Mouse (Mus musculus) C2C12 (cell line): ENCODE data around the gene Zfand5. TPM values are rescaled to one million over a fixed set of nuclear protein-coding genes. Genes with fewer than 3 reads are reported as not detected.
"Not testable (repeated sequence)": the region's sequence is repeated elsewhere in the genome, so short reads cannot be mapped to it uniquely, and the experiment has no call there.

Experiments
- H3K27me3 ChIP-seq: one replicate; pipeline ENCODE4 v1.6.1; 2011; ENCODE audit not compliant: control insufficient read depth, insufficient read depth, insufficient read length
- H3K36me3 ChIP-seq: one replicate; pipeline ENCODE4 v1.6.1; 2011; ENCODE audit not compliant: control insufficient read depth, insufficient read depth
- H3K4me3 ChIP-seq: one replicate; pipeline ENCODE4 v1.5.1; 2011; ENCODE audit warnings: mild to moderate bottlenecking, control low read depth; ENCODE audit not compliant: poor library complexity, insufficient read depth, severe bottlenecking
- H3K79me2 ChIP-seq: one replicate; pipeline ENCODE4 v1.6.1; 2011; ENCODE audit not compliant: control insufficient read depth, insufficient read depth
- H3K79me3 ChIP-seq: one replicate; pipeline ENCODE4 v1.6.1; 2011; ENCODE audit warnings: low read depth, control low read depth
- H3ac ChIP-seq: one replicate; pipeline ENCODE3; 2011; ENCODE audit warnings: low read depth; ENCODE audit not compliant: control insufficient read depth, insufficient read length
- CEBPB ChIP-seq: IDR thresholded peaks from one replicate; pipeline ENCODE4 v1.6.1; 2011; ENCODE audit warnings: low read depth, mild to moderate bottlenecking, control low read depth, moderate library complexity
- CTCF ChIP-seq: IDR thresholded peaks from one replicate; pipeline ENCODE4 v1.5.1; 2011; ENCODE audit not compliant: control insufficient read depth, insufficient read depth, insufficient read length
- FOSL1 ChIP-seq: IDR thresholded peaks from one replicate; pipeline ENCODE4 v1.8.0; 2011; ENCODE audit warnings: mild to moderate bottlenecking, low read length; ENCODE audit not compliant: poor library complexity, insufficient read depth, severe bottlenecking
- MAX ChIP-seq: IDR thresholded peaks from one replicate; pipeline ENCODE4 v1.6.1; 2011; ENCODE audit warnings: mild to moderate bottlenecking, control low read depth
- MYOD1 ChIP-seq: IDR thresholded peaks from one replicate; pipeline ENCODE4 v1.6.1; 2011; ENCODE audit warnings: low read depth; ENCODE audit not compliant: control insufficient read depth, insufficient read length
- MYOG ChIP-seq: IDR thresholded peaks from one replicate; pipeline ENCODE4 v1.6.1; 2011; ENCODE audit not compliant: control insufficient read depth, insufficient read length; ENCODE audit errors: extremely low read depth
- USF1 ChIP-seq: IDR thresholded peaks from one replicate; pipeline ENCODE4 v1.6.1; 2011; ENCODE audit warnings: low read depth, mild to moderate bottlenecking, control low read depth, moderate library complexity
- polyA plus RNA-seq: library from polyadenylated mRNA; unstranded; fragments of >200 nt; fragmentation: generic; extraction: Trizol; gene quantifications from one replicate; pipeline ENCODE4 v1.2.1, GENCODE M21; 2012; ENCODE audit warnings: missing spikeins

Zfand5 gene
- polyA plus RNA-seq, 1 experiment, result 22.7 TPM

- Histone ChIP-seq H3K79me3 (peaks cover 63% of the 10 kb centered on the region), H3K36me3 (peaks cover 41% of the 10 kb centered on the region), H3ac (no peak overlapping the region), H3K4me3 (peak overlapping the region; percentile 82), H3K27me3 (no peaks in the 10 kb centered on the region), H3K79me2 (peaks cover 76% of the 10 kb centered on the region)
- TF ChIP-seq USF1 (no peak), CEBPB (no peak), MYOD1 (no peak), MYOG (no peak), CTCF (no peak), FOSL1 (no peak), MAX (no peak)
Observed at GRCm38 (mm10) chr19:21274714-21275113, 2.6 kb downstream of the Zfand5 start.

- H3K79me2 ChIP-seq, result peaks cover 80% of the 10 kb centered on the region
- no peaks in the 10 kb centered on the region for H3K27me3 ChIP-seq
- TF ChIP-seq FOSL1, result no peak
- TF ChIP-seq MYOG, result no peak
- no peak for TF ChIP-seq CEBPB
- TF ChIP-seq CTCF, result no peak
- no peak for TF ChIP-seq USF1
- TF ChIP-seq MAX, result no peak
- no peak for TF ChIP-seq MYOD1
- peaks cover 57% of the 10 kb centered on the region for H3K36me3 ChIP-seq
- H3ac ChIP-seq, result no peak overlapping the region
- H3K79me3 ChIP-seq, result peaks cover 66% of the 10 kb centered on the region
- no peak overlapping the region for H3K4me3 ChIP-seq
Observed at GRCm38 (mm10) chr19:21276317-21276716, 4.2 kb downstream of the Zfand5 start.

- no peak for TF ChIP-seq MYOG
- no peak for TF ChIP-seq MYOD1
- TF ChIP-seq USF1, result no peak
- TF ChIP-seq CTCF, result no peak
- no peak for TF ChIP-seq FOSL1
- TF ChIP-seq MAX, result no peak
- TF ChIP-seq CEBPB, result no peak
- Histone ChIP-seq H3K79me3 (peaks cover 5% of the 10 kb centered on the region), H3K4me3 (no peak overlapping the region), H3K27me3 (no peaks in the 10 kb centered on the region), H3ac (no peak overlapping the region), H3K36me3 (peaks cover 27% of the 10 kb centered on the region), H3K79me2 (peaks cover 18% of the 10 kb centered on the region)
Observed at GRCm38 (mm10) chr19:21286421-21287097, 14.5 kb downstream of the Zfand5 start.

- Histone ChIP-seq H3K36me3 (no peaks in the 10 kb centered on the region), H3K4me3 (no peak overlapping the region), H3K79me3 (no peaks in the 10 kb centered on the region), H3K79me2 (no peaks in the 10 kb centered on the region), H3K27me3 (no peaks in the 10 kb centered on the region), H3ac (no peak overlapping the region)
- no peak for TF ChIP-seq CTCF
- no peak for TF ChIP-seq MYOD1
Observed at GRCm38 (mm10) chr19:21297411-21297810, 25.3 kb downstream of the Zfand5 start.

GRCm38 (mm10) chr19:21301787-21302186 lies 29.7 kb downstream of the Zfand5 start:
- no peaks in the 10 kb centered on the region for H3K36me3 ChIP-seq
- TF ChIP-seq MYOG (no peak), MYOD1 (no peak), FOSL1 (no peak), CEBPB (no peak), MAX (no peak)

GRCm38 (mm10) chr19:21307755-21308154 lies 35.7 kb downstream of the Zfand5 start:
- H3K79me3 ChIP-seq, result no peaks in the 10 kb centered on the region
- H3K4me3 ChIP-seq, result no peak overlapping the region
- H3K79me2 ChIP-seq, result no peaks in the 10 kb centered on the region
- H3ac ChIP-seq, result no peak overlapping the region
- H3K36me3 ChIP-seq, result no peaks in the 10 kb centered on the region
- no peaks in the 10 kb centered on the region for H3K27me3 ChIP-seq
- TF ChIP-seq CEBPB (peak; percentile 18), CTCF (no peak), USF1 (no peak), MAX (no peak), MYOG (no peak), FOSL1 (no peak), MYOD1 (no peak)

More at GRCm38 (mm10) chr19:21301787-21302186, 29.7 kb downstream of the Zfand5 start:
- Histone ChIP-seq H3K79me3 (no peaks in the 10 kb centered on the region), H3K27me3 (no peaks in the 10 kb centered on the region), H3ac (no peak overlapping the region), H3K4me3 (no peak overlapping the region), H3K79me2 (no peaks in the 10 kb centered on the region)

- not testable (repeated sequence) for H3K36me3 ChIP-seq, H3K4me3 ChIP-seq, H3K79me3 ChIP-seq, H3K79me2 ChIP-seq, H3ac ChIP-seq, H3K27me3 ChIP-seq
Observed at GRCm38 (mm10) chr19:21310364-21310763, 38.3 kb downstream of the Zfand5 start.
